Comparison of ENCODE assay signal across 8 mouse cellular contexts in the genomic region with DNA sequence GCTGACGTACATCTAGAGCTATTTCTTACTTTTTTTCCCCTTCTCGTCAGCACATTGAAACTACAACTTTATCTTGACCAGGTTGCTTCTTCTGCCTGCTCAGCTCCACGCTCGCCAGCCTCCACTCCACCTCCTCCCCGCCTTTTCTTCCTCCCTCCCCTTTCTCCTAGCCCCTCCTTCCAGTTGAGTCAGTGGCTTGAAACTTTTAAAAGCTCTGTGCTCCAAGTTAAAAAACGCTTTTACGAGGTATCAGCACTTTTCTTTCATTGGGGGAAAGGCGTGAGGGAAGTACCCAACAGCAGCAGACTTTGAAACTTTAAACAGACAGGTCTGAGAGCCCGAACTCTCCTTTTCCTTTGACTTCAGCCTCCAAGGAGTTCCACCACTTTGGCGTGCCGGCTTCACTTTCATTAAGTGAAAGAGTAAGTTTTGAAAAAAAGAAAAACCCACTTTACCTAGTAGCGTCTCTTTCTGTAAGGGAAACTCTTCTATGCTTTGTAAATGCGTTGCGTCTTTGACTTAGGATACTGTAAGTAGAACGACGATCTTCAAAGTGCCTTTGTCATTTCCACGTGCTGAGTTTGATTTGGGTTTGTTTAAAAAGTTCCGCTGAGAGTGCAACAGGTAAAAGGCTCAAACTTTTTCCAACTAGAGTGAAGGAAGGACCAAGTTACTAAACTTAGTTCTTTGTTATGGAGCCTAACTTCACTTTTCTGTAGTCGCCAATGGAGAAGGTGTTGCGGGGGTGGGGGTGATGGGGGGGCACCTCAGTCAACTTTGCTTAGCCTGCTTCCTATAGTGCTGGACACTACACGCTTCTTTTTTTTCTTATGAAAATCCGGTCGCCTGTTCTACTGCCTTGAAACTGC. TPM values are rescaled to one million over a fixed set of nuclear protein-coding genes. Genes with fewer than 3 reads are reported as not detected.
DNase-seq lines count a peak whose midpoint lies in the region; ATAC-seq and TF ChIP-seq lines count a peak whose summit lies in the region.

A gene (plus strand): TSS at position 234 of the 869 bp plus-strand sequence.

- peaks cover 8% of the 10 kb centered on the region for H3K27me3 ChIP-seq in thymus, adult 2 months (ENCODE audit: control insufficient read depth, insufficient read depth, low read length)
- H3K27me3 ChIP-seq in embryonic facial prominence, embryonic 12.5 days = no peaks in the 10 kb centered on the region
- H3K27me3 ChIP-seq in heart, embryonic 10.5 days (ENCODE audit: insufficient read depth, poor library complexity, severe bottlenecking) = no peaks in the 10 kb centered on the region
- peaks cover 12% of the 10 kb centered on the region; the same call in 1 of the 2 replicates for H3K27me3 ChIP-seq in liver, adult 2 months (ENCODE audit: control insufficient read depth, insufficient read depth, low read length)
- H3K27me3 ChIP-seq in midbrain, postnatal 0 days (ENCODE audit: insufficient read depth, low read length) = peaks cover 13% of the 10 kb centered on the region; the same call in 1 of the 2 replicates

- H3K9me3 ChIP-seq in embryonic facial prominence, embryonic 12.5 days = no peaks in the 10 kb centered on the region
- H3K9me3 ChIP-seq in heart, embryonic 10.5 days = no peaks in the 10 kb centered on the region
- no peaks in the 10 kb centered on the region for H3K9me3 ChIP-seq in midbrain, postnatal 0 days (ENCODE audit: low read length)

- H3K4me1 ChIP-seq in thymus, adult 2 months (replicated peaks; ENCODE audit: control insufficient read depth, insufficient read depth, low read length) = peaks cover 14% of the 10 kb centered on the region
- H3K4me1 ChIP-seq in embryonic facial prominence, embryonic 12.5 days = peaks cover 24% of the 10 kb centered on the region
- peaks cover 15% of the 10 kb centered on the region for H3K4me1 ChIP-seq in heart, embryonic 10.5 days
- no peaks in the 10 kb centered on the region; the same call in 1 of the 2 replicates for H3K4me1 ChIP-seq in liver, adult 2 months (ENCODE audit: control insufficient read depth, insufficient read depth, low read length)
- no peaks in the 10 kb centered on the region for H3K4me1 ChIP-seq in midbrain, postnatal 0 days (ENCODE audit: insufficient read depth, low read length)

- peak within 1 kb of the TSS; percentile 22 for H3K4me3 ChIP-seq in thymus, adult 2 months (ENCODE audit: control insufficient read depth, insufficient read depth, low read length)
- peak within 1 kb of the TSS; percentile 72 for H3K4me3 ChIP-seq in embryonic facial prominence, embryonic 12.5 days
- H3K4me3 ChIP-seq in heart, embryonic 10.5 days = peak within 1 kb of the TSS; percentile 81
- H3K4me3 ChIP-seq in liver, adult 2 months (ENCODE audit: insufficient read depth, low read depth, low read length) = peak within 1 kb of the TSS; percentile 61
- H3K4me3 ChIP-seq in midbrain, postnatal 0 days (ENCODE audit: low read depth, low read length) = peak within 1 kb of the TSS; percentile 50

- H3K27ac ChIP-seq in thymus, adult 2 months (ENCODE audit: control insufficient read depth, insufficient read depth, low read length) = no peak within 1 kb of the TSS; the same call in 1 of the 2 replicates
- H3K27ac ChIP-seq in embryonic facial prominence, embryonic 12.5 days = peak within 1 kb of the TSS; percentile 94
- peak within 1 kb of the TSS; percentile 95 for H3K27ac ChIP-seq in heart, embryonic 10.5 days
- H3K27ac ChIP-seq in liver, adult 2 months (replicated peaks; ENCODE audit: insufficient read depth, low read depth, low read length) = peak within 1 kb of the TSS; percentile 68
- peak within 1 kb of the TSS; percentile 55 for H3K27ac ChIP-seq in midbrain, postnatal 0 days (ENCODE audit: low read depth, low read length)

- ATAC-seq in embryonic facial prominence, embryonic 12.5 days (ENCODE audit: insufficient number of reproducible peaks, insufficient read depth, low FRiP score, low TSS enrichment) = peak; percentile 72; the same call in 1 of the 2 replicates
- no peak for ATAC-seq in midbrain, postnatal 0 days (ENCODE audit: low FRiP score)

- TF ChIP-seq CTCF in thymus, adult 2 months (IDR thresholded peaks at IDR 0.05; ENCODE audit: borderline replicate concordance, control insufficient read depth, extremely low read depth, insufficient read depth, low read length, poor library complexity) = no peak
- TF ChIP-seq CTCF in liver, adult 2 months (IDR thresholded peaks at IDR 0.05; ENCODE audit: low read depth, low read length) = no peak
- TF ChIP-seq CTCF in midbrain, postnatal 0 days (IDR thresholded peaks at IDR 0.05) = no peak

- no peaks in the 10 kb centered on the region for H3K79me2 ChIP-seq in liver, adult 2 months (ENCODE audit: control insufficient read depth, insufficient read depth, low read length)

- DNase-seq in thymus, adult 2 months = peak; percentile 6
- no peak for DNase-seq in thymus, adult 18-20 months
- peak; percentile 83 for DNase-seq in heart, embryonic 10.5 days (ENCODE audit: low spot score)
- peak; percentile 68 to 69 for DNase-seq in kidney, adult 8-10 months
- DNase-seq in liver, adult 2 months (ENCODE audit: extremely low read depth, low read depth, low spot score) = peak; percentile 33
- peak; percentile 45 for DNase-seq in midbrain, postnatal 0 days (ENCODE audit: low spot score)
- DNase-seq in urinary bladder, postnatal 36 days (ENCODE audit: low spot score in 2 of 2) = peak; percentile 53 to 70

- no peak for TF ChIP-seq POLR2A in thymus, adult 2 months (IDR thresholded peaks at IDR 0.05; ENCODE audit: control insufficient read depth, extremely low read depth, insufficient read depth, low read length, poor library complexity)
- TF ChIP-seq POLR2A in liver, adult 2 months (IDR thresholded peaks at IDR 0.05; ENCODE audit: extremely low read depth, insufficient read depth, low read length) = no peak

- WGBS in thymus, adult 2 months = under 1% methylated on average over 23 of the region's 23 CpGs
- under 1% methylated on average over 23 of the region's 23 CpGs for WGBS in embryonic facial prominence, embryonic 12.5 days
- under 1% methylated on average over 23 of the region's 23 CpGs for WGBS in heart, embryonic 10.5 days
- 2% methylated on average over 23 of the region's 23 CpGs for WGBS in liver, adult 2 months
- WGBS in midbrain, postnatal 0 days = under 1% methylated on average over 23 of the region's 23 CpGs

- peak within 1 kb of the TSS; percentile 59 for H3K4me2 ChIP-seq in embryonic facial prominence, embryonic 12.5 days (replicated peaks)
- H3K4me2 ChIP-seq in midbrain, postnatal 0 days (ENCODE audit: low read depth, low read length, poor library complexity, severe bottlenecking) = peak within 1 kb of the TSS; percentile 94

- no peaks in the 10 kb centered on the region for H3K36me3 ChIP-seq in thymus, adult 2 months (ENCODE audit: control insufficient read depth, insufficient read depth, low read length)
- H3K36me3 ChIP-seq in embryonic facial prominence, embryonic 12.5 days = no peaks in the 10 kb centered on the region
- 0 out of 2 replicates have a peak, but pooled peaks cover 2% of the 10 kb centered on the region for H3K36me3 ChIP-seq in heart, embryonic 10.5 days
- H3K36me3 ChIP-seq in liver, adult 2 months (ENCODE audit: control insufficient read depth, insufficient read depth, low read length) = no peaks in the 10 kb centered on the region
- H3K36me3 ChIP-seq in midbrain, postnatal 0 days (ENCODE audit: insufficient read depth, low read length) = no peaks in the 10 kb centered on the region

- H3K9ac ChIP-seq in embryonic facial prominence, embryonic 12.5 days = peak within 1 kb of the TSS; percentile 89
- peak within 1 kb of the TSS; percentile 48 for H3K9ac ChIP-seq in liver, adult 2 months (ENCODE audit: low read depth, low read length)
- peak within 1 kb of the TSS; percentile 69 for H3K9ac ChIP-seq in midbrain, postnatal 0 days (replicated peaks; ENCODE audit: low read length, poor library complexity, severe bottlenecking)

RNA-seq across cellular contexts. Expression of the gene that starts here (rescaled TPM):
- polyA plus RNA-seq in thymus, adult 2 months (2012; rRNA removed) = 4.6 and 7.3 TPM in 2 replicates
- 246 and 302 TPM in 2 replicates for polyA plus RNA-seq in embryonic facial prominence, embryonic 12.5 days (2016; fragmentation: Nextera tagmentation; extraction: Ambion mirVana)
- polyA plus RNA-seq in heart, embryonic 10.5 days (2016; fragmentation: Nextera tagmentation; extraction: Ambion mirVana) = 141 and 251 TPM in 2 replicates
- 4.1 and 5.5 TPM in 2 replicates for total RNA-seq in liver, adult 2 months (2014; rRNA removed)
- 0.66 and 0.73 TPM in 2 replicates for polyA plus RNA-seq in liver, adult 2 months (2012; rRNA removed)
- total RNA-seq in midbrain, postnatal 0 days (2014; rRNA removed) = 66.4 and 71.0 TPM in 2 replicates
- 146 and 157 TPM in 2 replicates for polyA plus RNA-seq in midbrain, postnatal 0 days (2015; fragmentation: Nextera tagmentation; extraction: Ambion mirVana)

Comparison
In these comparisons a context has a peak if more than half of its experiments do, and no peak if none do; other contexts are left out.
1. RNA of the gene that starts here (total RNA-seq): 66.4 to 71.0 TPM in midbrain, postnatal 0 days; 4.1 to 5.5 TPM in liver, adult 2 months; every median in the first group is over 10 times any median in the second.
2. RNA of the gene that starts here (polyA plus RNA-seq): 246 to 302 TPM in embryonic facial prominence, embryonic 12.5 days, 146 to 157 TPM in midbrain, postnatal 0 days and 141 to 251 TPM in heart, embryonic 10.5 days; 4.6 to 7.3 TPM in thymus, adult 2 months and 0.66 to 0.73 TPM in liver, adult 2 months; every median in the first group is over 10 times any median in the second.
3. DNase-seq: peak in thymus, adult 2 months (single experiment), heart, embryonic 10.5 days (single experiment), kidney, adult 8-10 months (2 of 2), liver, adult 2 months (single experiment), midbrain, postnatal 0 days (single experiment) and urinary bladder, postnatal 36 days (2 of 2); none in thymus, adult 18-20 months (0 of 2).
4. H3K4me3 ChIP-seq: peak in every context shown above with its lines; median percentile 81 in heart, embryonic 10.5 days; 72 in embryonic facial prominence, embryonic 12.5 days; 61 in liver, adult 2 months; 50 in midbrain, postnatal 0 days; 22 in thymus, adult 2 months.
5. Peak in every context shown above with its lines, with median percentiles within 50 percentile points of each other: H3K9ac ChIP-seq.